Mouse (Mus musculus): ENCODE results near the gene Notch3.

DNA sequence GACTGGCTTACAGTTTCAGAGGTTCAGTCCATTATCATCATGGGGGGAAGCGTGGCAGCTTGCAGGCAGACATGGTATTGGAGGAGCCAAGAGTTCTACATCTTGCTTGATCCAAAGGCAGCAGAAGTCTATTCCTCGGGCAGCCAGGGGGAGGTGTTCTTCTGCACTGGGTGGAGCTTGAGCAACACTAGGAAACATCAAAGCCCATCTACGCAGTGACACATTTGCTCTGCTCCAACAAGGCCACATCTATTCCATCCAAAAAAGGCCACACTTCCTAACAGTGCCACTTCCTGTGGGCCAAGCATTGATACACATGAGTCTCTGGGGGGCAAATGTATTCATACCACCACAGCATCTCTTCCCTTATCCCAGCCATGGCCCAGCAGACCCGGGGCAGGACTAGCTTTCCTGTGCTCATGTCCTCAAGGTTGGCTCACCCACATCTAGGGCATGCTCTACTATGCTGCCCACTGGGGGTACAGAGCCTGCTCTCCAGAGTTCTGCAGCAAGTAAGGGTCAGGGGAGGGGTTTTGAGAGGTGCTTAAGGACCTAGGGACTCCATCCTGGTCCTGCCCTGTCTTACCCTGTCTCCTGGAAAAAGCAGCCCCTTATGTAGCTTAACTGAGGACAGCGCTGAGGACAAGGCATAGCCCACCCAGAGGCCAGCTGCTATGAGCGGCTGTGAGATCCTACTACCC, 49.9 kb downstream of the Notch3 start:
- TF ChIP-seq CTCF (conservative IDR thresholded peaks at IDR 0.05; ENCODE audit: insufficient read depth, insufficient read length, low read depth, low read length) (no peak), POLR2A (IDR thresholded peaks at IDR 0.05; ENCODE audit: low read depth, low read length) (no peak)

All from kidney, adult 2 months (tissue).